Mouse (Mus musculus): ENCODE measurements at regions not wholly inside any gene's neighbourhood (a gene's known extent, or its start where the extent isn't known, plus 50 kb on each side); places are given as distances from the start of the nearest gene placed in this dataset.

DNA sequence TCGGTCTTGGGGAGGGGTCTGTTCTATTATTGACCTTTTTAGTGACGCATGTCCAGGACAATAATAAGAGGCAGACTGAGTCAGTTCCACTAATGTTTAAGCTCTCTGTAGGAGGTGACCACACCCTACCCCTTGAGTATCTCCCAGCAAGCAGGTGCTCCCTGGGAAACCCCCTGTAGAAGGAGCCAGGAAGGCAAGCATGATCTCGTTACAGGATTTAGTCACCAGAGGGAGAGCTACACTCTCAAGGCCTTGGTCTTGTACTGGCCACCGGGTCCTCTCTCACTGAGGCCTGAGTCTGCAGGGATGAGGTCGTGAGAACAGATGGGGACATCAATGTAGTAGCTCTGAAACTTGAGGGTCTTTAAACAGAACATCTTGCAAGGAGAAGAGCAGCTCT is 55.3 kb upstream of the Ccnd2 start:
- no peak for DNase-seq (ENCODE audit: low read depth, low spot score)

- DNase-seq (ENCODE audit: low read depth, low spot score), result no peak
Measured at GRCm38 (mm10) chr6:127213355-127213754, 61.4 kb upstream of the Ccnd2 start.

- no peak for DNase-seq (ENCODE audit: low read depth, low spot score)
Measured at GRCm38 (mm10) chr6:127215915-127216314, 63.9 kb upstream of the Ccnd2 start.

GRCm38 (mm10) chr6:127218634-127219445 is 66.8 kb upstream of the Ccnd2 start:
- no peak for DNase-seq (ENCODE audit: low read depth, low spot score)

DNA sequence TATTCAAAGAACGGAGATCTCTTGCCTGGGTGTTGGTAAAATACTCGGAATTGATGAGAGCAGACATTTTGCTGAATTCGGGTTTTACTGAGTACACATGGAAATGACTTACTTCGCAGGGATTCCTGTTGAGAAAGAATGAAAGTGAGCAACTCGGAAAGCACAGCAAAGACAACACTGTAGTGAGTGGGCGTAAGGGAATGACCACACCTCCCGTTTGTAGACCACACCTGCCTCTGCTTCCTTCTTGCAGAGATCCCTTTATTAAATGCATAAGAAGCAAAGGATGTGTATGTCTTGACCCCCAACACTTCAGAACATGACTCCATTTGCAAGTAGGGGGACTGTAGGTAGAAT is 67.4 kb upstream of the Ccnd2 start:
- DNase-seq (ENCODE audit: low read depth, low spot score), result peak; percentile 31

DNA sequence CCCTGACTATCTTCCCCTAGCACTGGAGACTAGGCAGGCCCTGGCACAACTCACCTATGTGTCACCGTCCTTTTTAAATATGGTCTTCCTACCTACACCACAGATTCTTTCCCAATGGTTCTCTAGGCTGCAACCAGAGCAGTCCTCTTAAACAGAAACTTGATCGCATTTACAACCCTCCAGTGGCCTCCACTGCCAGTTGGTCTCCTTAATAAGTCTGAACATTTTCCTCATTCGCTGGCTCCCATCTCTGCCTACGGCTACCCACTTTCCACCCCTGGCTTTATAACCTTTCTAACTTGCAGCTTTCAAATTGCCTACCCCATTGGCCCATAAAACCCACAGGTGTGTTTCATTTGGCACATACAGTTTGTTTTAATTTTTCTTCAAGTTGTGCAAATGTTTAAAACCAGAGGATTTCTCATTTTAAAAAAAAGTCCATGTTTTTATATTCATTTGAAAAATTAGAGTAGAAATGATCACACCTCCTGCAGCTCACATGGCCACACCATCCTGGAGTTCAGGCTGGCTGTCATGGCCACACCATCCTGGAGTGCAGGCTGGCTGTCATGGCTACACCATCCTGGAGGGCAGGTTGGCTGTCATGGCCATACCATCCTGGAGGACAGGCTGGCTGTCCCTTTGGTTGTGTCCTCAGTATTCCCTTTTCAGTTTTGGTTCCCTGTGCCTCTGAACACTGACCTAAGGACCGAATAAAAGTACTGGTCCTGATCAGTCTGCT is 74.4 kb upstream of the Ccnd2 start:
- no peak for DNase-seq (ENCODE audit: low read depth, low spot score)

DNA sequence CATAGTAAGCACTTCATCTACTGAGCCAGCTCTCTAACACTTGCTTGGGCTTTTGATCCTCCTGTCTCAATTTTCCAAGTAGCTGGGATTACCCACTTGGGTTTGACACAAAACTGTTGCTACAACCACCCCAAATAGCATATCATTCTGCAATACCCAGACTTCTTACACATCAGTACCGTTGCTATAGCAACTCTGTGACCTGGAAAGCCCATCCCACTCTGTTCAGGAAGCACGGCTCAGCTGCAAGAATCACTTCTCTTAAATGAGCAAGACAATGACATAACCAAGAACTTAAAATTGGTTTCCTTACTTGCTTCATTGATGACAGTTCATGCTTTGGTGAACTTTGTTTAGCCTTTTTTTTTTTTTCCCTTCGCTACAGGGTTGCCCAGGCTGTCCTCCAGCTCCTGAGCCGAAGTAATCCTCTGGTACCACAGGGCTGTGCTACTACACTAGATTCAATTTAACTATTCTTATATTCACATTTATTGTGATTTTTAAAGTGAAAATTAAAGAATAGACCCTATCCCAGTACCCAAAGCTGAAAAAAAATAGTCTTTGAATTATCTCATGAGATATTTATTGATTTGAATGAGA is 84.6 kb upstream of the Ccnd2 start:
- DNase-seq (ENCODE audit: low read depth, low spot score), result no peak

DNA sequence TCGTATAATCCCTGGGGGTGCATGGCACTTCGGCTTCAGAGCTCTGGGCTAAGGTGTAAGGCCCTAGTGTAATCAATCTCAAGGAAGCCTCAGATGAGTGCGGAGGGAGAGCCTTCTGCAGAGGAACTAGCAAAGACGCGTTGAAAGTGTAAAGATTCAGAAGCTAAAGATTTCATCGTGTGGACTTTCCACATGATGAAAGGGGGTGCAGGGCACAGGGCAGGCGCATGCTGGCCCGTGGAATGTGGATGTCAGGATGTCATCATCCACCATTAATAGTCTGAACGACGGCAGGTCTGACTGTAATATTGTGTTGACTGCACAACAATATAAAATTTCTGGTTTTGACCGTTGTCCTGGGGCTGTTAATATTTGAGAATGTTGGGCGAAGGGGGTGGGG is 85.2 kb upstream of the Ccnd2 start:
- DNase-seq (ENCODE audit: low read depth, low spot score), result no peak

GRCm38 (mm10) chr6:127239529-127240471 is 87.8 kb upstream of the Ccnd2 start:
- peak; percentile 55 for DNase-seq (ENCODE audit: low read depth, low spot score)

DNA sequence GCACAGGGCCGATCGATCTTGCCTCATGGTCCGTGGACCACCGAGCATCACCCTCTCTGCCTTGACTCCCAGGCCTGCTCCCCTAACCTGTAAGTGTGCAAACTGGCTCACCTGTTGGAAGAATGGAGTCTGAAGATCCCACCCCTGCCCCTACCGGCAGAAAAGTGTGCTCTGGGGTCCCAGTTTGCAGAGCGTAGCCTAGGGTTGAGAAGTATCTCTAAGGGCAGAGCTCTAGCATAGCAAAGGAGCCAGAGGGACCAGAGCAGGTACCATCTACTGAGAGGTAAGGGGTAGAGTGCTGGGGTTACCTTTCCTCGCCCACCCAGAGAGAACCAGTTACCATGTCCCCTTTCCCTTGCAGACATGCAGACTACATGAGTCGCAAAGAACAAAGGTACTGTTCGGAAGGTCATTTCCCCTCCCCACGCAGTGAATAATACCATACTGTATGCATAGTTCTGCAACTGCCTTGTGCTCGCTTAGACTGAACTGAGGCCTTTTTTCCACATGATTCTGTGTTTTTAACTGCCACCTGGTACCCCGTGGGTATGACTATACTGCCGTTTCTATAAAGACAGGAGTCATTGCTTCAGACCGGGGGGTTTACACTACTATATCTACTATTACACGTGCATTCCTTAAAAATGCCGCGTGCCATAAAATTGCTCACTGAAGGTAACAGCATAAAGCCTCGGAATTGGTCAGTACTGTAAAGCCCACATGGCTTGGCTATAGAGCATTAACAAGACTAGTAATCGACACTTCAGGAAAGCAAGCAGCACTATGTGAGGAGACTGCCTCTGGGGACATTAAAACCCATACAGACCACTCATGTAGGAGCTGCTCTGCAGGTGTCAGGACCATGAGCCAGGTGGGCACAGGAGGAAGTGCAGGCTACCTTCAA is 88.7 kb upstream of the Ccnd2 start:
- peak; percentile 40 for DNase-seq (ENCODE audit: low read depth, low spot score)

DNA sequence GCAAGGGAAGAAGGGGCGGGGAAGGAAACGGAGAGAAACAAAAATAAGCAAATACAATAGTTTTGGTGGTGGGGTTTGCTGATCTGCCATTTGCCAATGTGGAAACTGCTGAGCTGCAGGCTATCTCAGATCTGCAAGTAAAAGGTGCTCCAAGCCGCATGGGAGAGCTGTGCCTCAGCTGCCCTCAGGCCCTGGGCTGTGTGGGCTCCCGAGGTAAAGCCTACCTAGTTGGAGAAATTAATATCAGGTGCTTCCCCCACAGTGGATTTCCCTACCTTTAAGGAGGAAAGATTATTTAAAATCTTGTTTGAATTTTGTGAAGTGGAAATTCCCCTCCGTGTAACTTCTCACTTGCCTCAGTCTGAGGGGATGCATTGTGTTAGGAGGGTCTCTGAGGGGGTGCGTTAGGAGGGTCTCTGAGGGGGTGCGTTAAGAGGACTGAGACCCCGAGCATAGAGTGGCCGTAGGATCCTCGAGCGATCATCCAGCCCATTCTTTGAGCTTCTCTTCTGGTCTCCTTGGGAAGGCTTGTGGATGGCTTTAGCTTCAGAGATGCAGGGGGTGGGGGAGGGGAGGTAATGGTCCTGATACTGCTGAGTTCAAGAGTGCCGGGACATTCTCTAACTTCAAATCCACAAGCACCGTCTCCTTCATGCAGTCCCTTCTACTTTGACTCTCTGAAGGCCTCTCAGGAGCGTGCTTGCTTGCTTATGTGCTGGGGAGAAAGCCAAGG is 89.9 kb upstream of the Ccnd2 start:
- DNase-seq (ENCODE audit: low read depth, low spot score), result no peak

- no peak for DNase-seq (ENCODE audit: low read depth, low spot score)
Measured at GRCm38 (mm10) chr6:127243032-127243431, 91.0 kb upstream of the Ccnd2 start.

DNA sequence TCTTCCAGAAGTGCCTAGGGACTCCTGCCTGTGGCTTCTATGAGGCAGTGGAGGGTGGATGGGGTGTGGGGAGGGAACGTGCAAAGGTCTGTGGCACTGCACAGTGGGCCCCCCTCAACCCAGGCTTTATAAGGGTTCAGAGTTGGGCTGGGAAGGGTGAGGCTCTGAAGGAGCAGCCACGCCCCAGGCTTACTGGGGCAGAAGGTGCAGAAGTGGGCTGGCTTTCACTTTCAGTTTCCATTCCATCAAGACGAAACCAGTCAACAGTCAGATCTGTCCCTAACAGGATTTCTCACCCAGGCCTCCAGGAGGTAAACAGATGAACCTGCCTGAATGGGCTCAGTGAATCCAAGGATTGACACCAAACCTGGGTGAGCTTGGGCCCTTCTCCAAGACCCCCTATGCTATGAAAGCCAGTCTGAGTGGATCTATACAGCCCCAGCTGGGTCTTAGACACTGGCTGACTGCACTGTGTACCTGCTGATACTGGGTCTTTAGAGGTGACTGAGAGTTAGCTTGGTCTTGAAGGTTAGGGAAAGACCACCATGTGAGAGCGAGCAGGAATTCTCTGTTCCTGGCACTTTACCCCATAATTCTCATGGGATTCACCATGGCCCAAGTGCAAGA is 93.9 kb upstream of the Ccnd2 start:
- DNase-seq (ENCODE audit: low read depth, low spot score), result peak; percentile 91

GRCm38 (mm10) chr6:127246730-127247129 is 94.7 kb upstream of the Ccnd2 start:
- no peak for DNase-seq (ENCODE audit: low read depth, low spot score)

- no peak for DNase-seq (ENCODE audit: low read depth, low spot score)
Measured at GRCm38 (mm10) chr6:127247343-127247742, 95.3 kb upstream of the Ccnd2 start.

- DNase-seq (ENCODE audit: low read depth, low spot score), result no peak
Measured at GRCm38 (mm10) chr6:127250181-127250873, 98.3 kb upstream of the Ccnd2 start.

GRCm38 (mm10) chr6:127250874-127251670 is 99.1 kb upstream of the Ccnd2 start:
- DNase-seq (ENCODE audit: low read depth, low spot score), result no peak

GRCm38 (mm10) chr6:127251671-127251985 is 99.6 kb upstream of the Ccnd2 start:
- no peak for DNase-seq (ENCODE audit: low read depth, low spot score)
